Mouse (Mus musculus) spleen, postnatal 36 days (tissue): ENCODE results near the gene Plekhg1.

ENCODE experiments used
- DNase-seq, 2 experiments: peaks; one replicate each; pipeline ENCODE4 v3.0.0; 2022; ENCODE audit warnings: low spot score in 2 of 2, mixed read lengths in 1 of 2

Gene Plekhg1

DNA sequence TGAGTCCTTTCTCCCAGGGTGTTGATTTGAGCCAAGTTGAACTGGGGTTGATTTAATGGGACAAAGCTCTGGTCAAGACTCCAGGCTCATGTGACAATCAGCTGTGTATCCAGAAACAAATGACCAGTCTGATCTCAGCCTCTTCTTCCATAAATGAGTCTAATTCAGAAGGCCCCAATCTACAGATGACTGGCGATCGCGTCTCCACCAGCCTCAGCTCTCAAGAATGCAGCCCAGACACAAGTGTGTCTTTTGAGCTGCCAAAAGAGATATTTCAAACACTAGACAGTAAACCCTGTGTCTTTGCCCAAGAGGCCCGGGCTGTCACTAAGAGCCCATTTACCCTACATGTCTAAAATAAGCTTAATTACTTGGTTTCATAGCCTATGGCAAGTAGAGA, 148.3 kb downstream of the Plekhg1 start:
- DNase-seq, result no peak

- DNase-seq, result no peak
Observed at GRCm38 (mm10) chr10:3891381-3892263, 151.5 kb downstream of the Plekhg1 start.

GRCm38 (mm10) chr10:3892368-3892767, 152.2 kb downstream of the Plekhg1 start:
- DNase-seq, result no peak

GRCm38 (mm10) chr10:3898068-3898467, 157.9 kb downstream of the Plekhg1 start:
- no peak for DNase-seq

DNA sequence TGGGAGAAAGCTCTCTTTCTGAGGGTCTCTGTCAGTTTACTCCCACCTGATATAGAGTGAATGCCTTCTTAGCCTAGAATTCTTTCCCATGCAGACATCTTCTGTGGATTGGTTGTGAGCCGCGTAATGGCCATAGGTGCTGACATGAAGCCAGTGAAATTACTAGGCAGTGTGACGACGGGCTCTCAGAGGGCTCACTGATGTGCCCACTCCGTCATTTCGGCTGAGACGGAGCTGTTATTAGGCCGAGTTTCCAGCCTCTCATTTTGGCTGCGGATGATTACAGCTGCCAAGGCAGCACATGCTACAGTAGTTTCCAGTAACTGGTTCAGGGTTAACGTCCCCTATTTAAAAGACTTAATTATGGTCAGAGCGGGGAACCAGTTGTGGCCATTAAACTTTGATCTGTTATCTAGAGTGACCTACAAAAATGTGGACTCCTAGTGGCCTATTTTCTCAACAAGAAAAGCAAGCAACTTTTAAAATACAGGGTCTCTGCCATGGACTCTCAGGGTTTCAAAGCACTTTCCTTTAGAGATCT, 160.3 kb downstream of the Plekhg1 start:
- DNase-seq, result no peak

GRCm38 (mm10) chr10:3905747-3906146, 165.6 kb downstream of the Plekhg1 start:
- DNase-seq, result no peak

DNA sequence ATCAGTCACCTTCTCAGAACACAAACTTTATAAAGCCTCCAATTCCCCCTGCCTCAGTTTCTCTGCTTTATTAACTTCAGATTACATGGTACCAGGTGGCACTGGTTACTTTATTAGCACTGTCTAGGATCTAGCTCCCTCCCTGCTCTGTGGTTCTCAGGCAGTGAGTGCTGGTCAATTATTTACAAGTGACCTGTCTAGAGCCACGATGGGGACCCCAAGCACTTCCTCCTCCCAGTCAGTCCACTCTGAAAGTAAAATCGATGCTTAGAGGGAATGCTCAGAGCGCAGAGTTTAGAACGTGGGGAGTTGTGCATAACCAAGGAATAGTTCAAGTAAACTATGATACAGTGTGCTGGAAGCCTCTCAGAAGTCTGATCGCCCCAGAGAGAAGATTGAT, 173.9 kb downstream of the Plekhg1 start:
- DNase-seq, result no peak

DNA sequence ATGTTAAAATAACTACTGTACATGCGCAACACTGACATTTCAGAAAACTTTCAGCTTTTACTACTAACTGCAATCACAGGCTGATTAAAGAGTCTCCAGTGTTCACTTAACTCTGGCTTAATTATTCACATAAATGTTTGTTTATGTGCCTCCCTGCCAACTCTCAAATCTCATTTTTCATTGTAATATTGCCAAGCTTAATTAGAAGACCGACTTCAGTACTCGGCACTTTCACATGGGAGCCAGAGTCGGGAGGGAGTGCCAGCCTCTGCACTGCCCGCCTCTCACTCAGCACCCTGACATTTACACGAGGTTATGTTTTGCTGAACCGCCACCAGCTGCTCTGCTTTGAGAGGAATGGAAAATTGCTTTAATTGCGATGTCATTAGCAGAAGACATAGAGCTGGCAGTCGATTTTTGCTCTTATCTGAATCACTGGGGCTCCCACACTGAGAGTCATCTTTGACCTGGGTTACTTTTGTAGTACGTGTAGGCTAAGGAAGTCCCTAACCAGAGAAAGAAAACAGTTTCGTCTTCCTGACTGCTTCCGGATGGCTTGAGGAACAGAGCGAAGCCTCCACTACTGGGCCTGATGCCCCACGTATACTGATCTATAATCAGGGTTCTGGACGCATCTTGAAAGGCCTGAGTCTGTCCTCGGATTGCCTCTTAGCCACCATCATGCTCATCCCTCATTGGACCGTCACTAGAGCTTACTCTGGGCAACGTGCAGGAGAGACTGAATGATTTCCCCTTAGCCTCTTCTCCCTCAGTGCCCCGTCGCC, 180.4 kb downstream of the Plekhg1 start:
- no peak for DNase-seq

- DNase-seq, result no peak
Observed at GRCm38 (mm10) chr10:3928008-3928545, 187.9 kb downstream of the Plekhg1 start.

- DNase-seq, result no peak
Observed at GRCm38 (mm10) chr10:3931831-3932230, 191.7 kb downstream of the Plekhg1 start.

GRCm38 (mm10) chr10:3933311-3933940, 193.3 kb downstream of the Plekhg1 start:
- DNase-seq, result no peak

GRCm38 (mm10) chr10:3936864-3937263, 196.7 kb downstream of the Plekhg1 start:
- no peak for DNase-seq

GRCm38 (mm10) chr10:3939895-3940595, 199.9 kb downstream of the Plekhg1 start:
- DNase-seq, result no peak

GRCm38 (mm10) chr10:3940596-3940975, 200.4 kb downstream of the Plekhg1 start:
- DNase-seq, result no peak

DNA sequence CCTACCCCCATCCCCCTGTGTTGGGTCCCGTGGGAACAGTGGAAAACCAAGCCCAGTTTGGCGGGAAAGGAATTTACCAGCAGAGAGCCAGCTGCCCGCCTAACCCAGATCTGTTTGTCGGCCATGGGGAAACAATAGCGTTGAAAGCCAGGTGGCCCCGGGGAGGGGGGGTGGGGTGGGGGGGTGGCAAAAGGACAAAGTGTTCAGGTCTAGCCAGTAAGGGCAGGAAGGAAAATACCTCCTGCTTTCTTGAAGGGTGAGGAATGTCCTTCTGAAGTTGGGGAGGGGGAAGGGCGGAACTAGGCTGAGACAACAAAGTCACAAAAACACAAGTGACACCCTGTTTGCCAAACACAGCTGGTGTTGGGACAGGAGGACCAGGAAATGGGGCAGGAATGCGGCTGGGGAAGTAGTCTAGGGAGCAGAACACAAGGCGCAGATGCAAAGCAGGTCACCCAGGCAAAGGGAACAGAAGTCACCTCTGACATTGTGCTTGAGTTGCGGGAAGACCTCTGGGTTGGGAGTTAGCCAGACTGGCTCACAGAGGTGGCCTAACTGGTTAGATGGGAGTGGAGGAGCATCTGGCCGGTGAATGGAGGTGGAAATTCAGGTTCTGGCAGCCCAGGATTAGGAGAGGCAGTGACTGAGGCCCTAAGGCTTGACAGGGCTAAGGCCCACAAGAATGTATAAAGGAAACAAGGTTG, 201.0 kb downstream of the Plekhg1 start:
- DNase-seq, result no peak

DNA sequence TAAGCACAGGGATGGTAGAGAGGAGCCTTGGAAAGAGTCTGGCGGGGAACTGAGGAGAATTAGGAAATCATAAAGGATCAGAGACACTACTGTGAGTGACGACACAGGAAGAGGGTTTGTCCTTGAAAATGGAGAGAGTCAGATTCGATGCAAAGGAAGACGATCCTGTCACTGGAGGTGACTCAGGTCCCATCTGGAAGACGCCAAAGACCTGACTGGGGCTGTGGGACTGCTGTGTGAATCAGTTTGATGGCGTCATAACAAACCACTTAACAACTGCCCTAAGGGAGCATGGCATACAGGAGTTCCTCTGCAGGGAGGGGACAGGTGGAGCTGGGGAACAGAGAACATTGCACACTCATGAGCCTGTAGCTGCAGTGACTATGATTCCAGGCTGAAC, 202.1 kb downstream of the Plekhg1 start:
- no peak for DNase-seq

GRCm38 (mm10) chr10:3943492-3944395, 203.6 kb downstream of the Plekhg1 start:
- peak; percentile 40 to 42 for DNase-seq

- no peak for DNase-seq
Observed at GRCm38 (mm10) chr10:3946871-3947270, 206.7 kb downstream of the Plekhg1 start.

GRCm38 (mm10) chr10:3947346-3947745, 207.2 kb downstream of the Plekhg1 start:
- DNase-seq, result no peak

- DNase-seq, result no peak
Observed at GRCm38 (mm10) chr10:3949306-3949705, 209.1 kb downstream of the Plekhg1 start.
